15 mouse cellular contexts compared by ENCODE assay signal in genomic region chr16:18833486-18833885, GRCm38 (mm10). TPM values are rescaled to one million over a fixed set of nuclear protein-coding genes. Genes with fewer than 3 reads are reported as not detected.
"Had no signal": no experiment of that assay in that cellular context is flagged by ENCODE, and none has a peak within 500 bp of the region (broad histone marks: within the 10 kb centered on the region; RNA-seq: fewer than 3 reads in every experiment).

No protein-coding gene starts in this region.

- DNase-seq: kidney, adult 18-20 months; kidney, postnatal 25 days; lung, postnatal 36 days; thymus, adult 18-20 months; thymus, postnatal 14 days had no signal

- H3K4me3 ChIP-seq: limb, embryonic 10.5 days; liver, embryonic 12.5 days had no signal

- H3K9ac ChIP-seq: liver, embryonic 12.5 days had no signal

- ATAC-seq: inflammation-experienced regulatory T-cells, adult 6 months; liver, embryonic 12.5 days; midbrain, embryonic 16.5 days had no signal

- H3K27ac ChIP-seq: limb, embryonic 10.5 days; liver, embryonic 12.5 days had no signal

- H3K9me3 ChIP-seq: limb, embryonic 10.5 days; liver, embryonic 12.5 days had no signal

- H3K27me3 ChIP-seq: liver, embryonic 12.5 days had no signal

- H3K4me2 ChIP-seq: liver, embryonic 12.5 days had no signal

RNA-seq across cellular contexts. Expression of gene Gm28539, which starts 2.9 kb away (rescaled TPM):
- total RNA-seq: megakaryocyte progenitor cell, adult 5-6 weeks had no signal
- polyA plus RNA-seq: inflammation-experienced regulatory T-cells, adult 6 months; kidney, embryonic 14.5 days; limb, embryonic 10.5 days; liver, embryonic 12.5 days; liver, embryonic 16.5 days; lung, embryonic 16.5 days; midbrain, embryonic 16.5 days; neural tube, embryonic 14.5 days; urinary bladder, adult 2 months had no signal
